9 mouse cellular contexts compared by ENCODE assay signal in the genomic region with DNA sequence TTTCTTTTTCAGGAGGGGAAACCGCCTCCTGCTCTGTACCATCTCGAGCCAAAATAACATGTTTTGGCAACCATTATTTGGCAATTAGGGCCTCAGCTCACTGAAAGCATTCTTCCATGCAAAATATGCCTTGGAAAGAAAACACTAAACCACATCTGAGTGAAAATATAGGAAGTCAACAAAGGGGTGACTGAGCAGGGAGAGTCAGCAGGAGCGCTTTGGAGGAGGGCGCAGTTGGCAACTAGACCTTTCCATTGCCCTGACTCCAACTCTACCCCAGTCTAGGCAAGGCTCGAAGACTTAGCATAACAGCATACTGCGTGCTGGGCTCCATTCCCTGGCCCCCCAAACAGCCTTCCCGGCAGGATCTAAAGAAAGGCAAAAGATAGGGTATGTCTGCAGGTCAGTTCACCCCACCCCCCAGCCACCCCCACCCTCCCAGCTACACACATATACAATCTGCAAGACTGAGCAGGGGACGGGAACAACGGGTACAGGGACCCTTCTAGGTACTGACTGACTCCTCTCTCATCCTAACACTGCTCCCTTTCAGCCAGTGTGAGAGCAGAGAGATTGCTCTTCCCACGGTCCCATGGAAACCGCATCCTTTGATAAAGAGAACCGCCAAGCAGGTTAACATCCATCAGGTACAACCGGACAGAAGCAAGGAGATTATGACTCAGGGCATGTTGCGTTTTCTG.
DNase-seq lines count a peak whose midpoint lies in the region; ATAC-seq and TF ChIP-seq lines count a peak whose summit lies in the region.
"Had no signal": no experiment of that assay in that cellular context is flagged by ENCODE, and none has a peak within 500 bp of the region (broad histone marks: within the 10 kb centered on the region; RNA-seq: fewer than 3 reads in every experiment).

No protein-coding gene starts in this region.

- no peaks in the 10 kb centered on the region for H3K36me3 ChIP-seq in forebrain, embryonic 11.5 days (ENCODE audit: control insufficient read depth, insufficient read depth, low read length)
- H3K36me3 ChIP-seq in limb, embryonic 10.5 days = no peaks in the 10 kb centered on the region
- no peaks in the 10 kb centered on the region for H3K36me3 ChIP-seq in stomach, embryonic 15.5 days

- WGBS in forebrain, embryonic 11.5 days = 67% methylated on average over 14 of the region's 14 CpGs
- 77% methylated on average over 14 of the region's 14 CpGs for WGBS in limb, embryonic 10.5 days
- WGBS in stomach, embryonic 15.5 days = 78% methylated on average over 14 of the region's 14 CpGs

- H3K27me3 ChIP-seq in forebrain, embryonic 11.5 days (ENCODE audit: control insufficient read depth, insufficient read depth, low read length) = no peaks in the 10 kb centered on the region
- H3K27me3 ChIP-seq in limb, embryonic 10.5 days (ENCODE audit: low read depth, poor library complexity, severe bottlenecking) = no peaks in the 10 kb centered on the region; the same call in 1 of the 2 replicates
- no peaks in the 10 kb centered on the region for H3K27me3 ChIP-seq in stomach, embryonic 15.5 days (replicated peaks)

- DNase-seq in left cerebral cortex, adult 2 months (ENCODE audit: extremely low spot score in 1 of 2, low spot score in 2 of 2) = no peak
- DNase-seq in left cerebral cortex, postnatal 10 days (ENCODE audit: extremely low spot score in 1 of 2, low spot score in 2 of 2) = no peak
- DNase-seq in forebrain, embryonic 11.5 days (ENCODE audit: low spot score) = no peak
- DNase-seq in limb, embryonic 10.5 days (ENCODE audit: low spot score) = no peak
- no peak for DNase-seq in cerebellum, adult 9-11 months
- DNase-seq in spleen, postnatal 36 days (ENCODE audit: low spot score in 2 of 2) = no peak
- no peak for DNase-seq in cerebellum, adult 9-10 months

- 0 out of 2 replicates have a peak, but pooled peaks cover 5% of the 10 kb centered on the region for H3K4me1 ChIP-seq in forebrain, embryonic 11.5 days (replicated peaks; ENCODE audit: control insufficient read depth, insufficient read depth, low read length)
- H3K4me1 ChIP-seq in limb, embryonic 10.5 days = peaks cover 31% of the 10 kb centered on the region
- H3K4me1 ChIP-seq in stomach, embryonic 15.5 days = peaks cover 13% of the 10 kb centered on the region; the same call in 1 of the 2 replicates

- H3K4me2 ChIP-seq in forebrain, embryonic 11.5 days (ENCODE audit: low read depth, low read length, severe bottlenecking) = peak overlapping the region; percentile 68; the same call in 1 of the 2 replicates
- peak overlapping the region; percentile 74 for H3K4me2 ChIP-seq in stomach, embryonic 15.5 days

- intact Hi-C loops in left cerebral cortex, adult 2 months (cut with DNase I) = no loop called here
- intact Hi-C loops in left cerebral cortex, postnatal 10 days (cut with DNase I) = no loop called here

- peak overlapping the region; percentile 63; the same call in 1 of the 2 replicates for H3K9ac ChIP-seq in forebrain, embryonic 11.5 days (ENCODE audit: low read length)
- H3K9ac ChIP-seq in stomach, embryonic 15.5 days = no peak overlapping the region

- no peak overlapping the region; the same call in 1 of the 2 replicates for H3K27ac ChIP-seq in left cerebral cortex, adult 2 months
- H3K27ac ChIP-seq in forebrain, embryonic 11.5 days (ENCODE audit: low read depth, low read length) = no peak overlapping the region
- H3K27ac ChIP-seq in limb, embryonic 10.5 days = peak overlapping the region; percentile 91
- H3K27ac ChIP-seq in stomach, embryonic 15.5 days = no peak overlapping the region

- H3K4me3 ChIP-seq in left cerebral cortex, adult 2 months = peak overlapping the region; percentile 39
- peak overlapping the region; percentile 26; the same call in 1 of the 2 replicates for H3K4me3 ChIP-seq in forebrain, embryonic 11.5 days (ENCODE audit: low read depth, low read length)
- H3K4me3 ChIP-seq in limb, embryonic 10.5 days = peak overlapping the region; percentile 54
- H3K4me3 ChIP-seq in stomach, embryonic 15.5 days (replicated peaks) = no peak overlapping the region
- H3K4me3 ChIP-seq: erythroblast, embryonic 14.5 days had no signal

- ATAC-seq in forebrain, embryonic 11.5 days (replicated peaks; ENCODE audit: low FRiP score) = peak; percentile 58; the same call in 1 of the 2 replicates
- ATAC-seq in stomach, embryonic 15.5 days (ENCODE audit: insufficient read depth, low FRiP score, low read depth) = no peak

- TF ChIP-seq CTCF in left cerebral cortex, adult 2 months (IDR thresholded peaks at IDR 0.05) = no peak

- no peaks in the 10 kb centered on the region for H3K9me3 ChIP-seq in forebrain, embryonic 11.5 days (ENCODE audit: control insufficient read depth, low read length)
- no peaks in the 10 kb centered on the region for H3K9me3 ChIP-seq in limb, embryonic 10.5 days (replicated peaks)
- H3K9me3 ChIP-seq in stomach, embryonic 15.5 days = no peaks in the 10 kb centered on the region
